Mouse (Mus musculus) myocyte (in vitro differentiated cells): Measurements from ENCODE around the gene Asb3. TPM values are rescaled to one million over a fixed set of nuclear protein-coding genes. Genes with fewer than 3 reads are reported as not detected.
"Not testable (repeated sequence)": the region's sequence is repeated elsewhere in the genome, so short reads cannot be mapped to it uniquely, and the experiment has no call there.

Experiments
- H3K27me3 ChIP-seq: one replicate; pipeline ENCODE4 v1.6.1; 2011; ENCODE audit not compliant: control insufficient read depth, insufficient read depth, insufficient read length
- H3K36me3 ChIP-seq: one replicate; pipeline ENCODE4 v1.6.1; 2011; ENCODE audit not compliant: control insufficient read depth, insufficient read depth
- H3K4me2 ChIP-seq: one replicate; pipeline ENCODE4 v1.6.1; 2011; ENCODE audit warnings: low read depth, control low read depth
- H3K4me3 ChIP-seq: one replicate; pipeline ENCODE4 v1.5.1; 2011; ENCODE audit warnings: mild to moderate bottlenecking, control low read depth, moderate library complexity
- H3K79me2 ChIP-seq: one replicate; pipeline ENCODE4 v1.6.1; 2011; ENCODE audit not compliant: control insufficient read depth, insufficient read depth
- H3ac ChIP-seq: one replicate; pipeline ENCODE4 v1.6.1; 2011; ENCODE audit not compliant: control insufficient read depth, insufficient read length
- CEBPB ChIP-seq: IDR thresholded peaks from 2 replicates; pipeline ENCODE4 v1.6.1; 2011; ENCODE audit warnings: mild to moderate bottlenecking, moderate library complexity; ENCODE audit not compliant: poor library complexity, insufficient read depth, severe bottlenecking
- E2F4 ChIP-seq: IDR thresholded peaks from one replicate; pipeline ENCODE4 v1.6.1; 2011; ENCODE audit warnings: mild to moderate bottlenecking, control low read depth, moderate library complexity; ENCODE audit not compliant: insufficient read depth
- MAX ChIP-seq: IDR thresholded peaks from one replicate; pipeline ENCODE4 v1.6.1; 2011; ENCODE audit warnings: low read depth, mild to moderate bottlenecking, control low read depth
- MYOD1 ChIP-seq, 3 experiments: IDR thresholded peaks; one replicate each; pipeline ENCODE4 v1.6.1; 2011; ENCODE audit warnings: control low read depth in 2 of 3, low read depth in 2 of 3, mild to moderate bottlenecking in 2 of 3, moderate library complexity in 1 of 3; ENCODE audit not compliant: insufficient read length in 2 of 3, control insufficient read depth in 1 of 3
- MYOG ChIP-seq, 3 experiments: IDR thresholded peaks; one replicate each; pipeline ENCODE4 v1.6.1; 2011; ENCODE audit warnings: control low read depth in 2 of 3, low read depth in 2 of 3, mild to moderate bottlenecking in 2 of 3; ENCODE audit not compliant: insufficient read length in 2 of 3, control insufficient read depth in 1 of 3, insufficient read depth in 1 of 3
- POLR2A ChIP-seq: IDR thresholded peaks from one replicate; pipeline ENCODE4 v1.6.1; 2011; ENCODE audit warnings: low read depth, mild to moderate bottlenecking, control low read depth, moderate library complexity; ENCODE audit not compliant: insufficient read length
- POLR2AphosphoS2 ChIP-seq: IDR thresholded peaks from one replicate; pipeline ENCODE4 v1.6.1; 2011; ENCODE audit warnings: low read depth, control low read depth; ENCODE audit not compliant: insufficient read length
- REST ChIP-seq: IDR thresholded peaks from one replicate; pipeline ENCODE4 v1.6.1; 2011; ENCODE audit warnings: mild to moderate bottlenecking, control low read depth, moderate library complexity; ENCODE audit not compliant: insufficient read depth, insufficient read length
- SRF ChIP-seq: IDR thresholded peaks from one replicate; pipeline ENCODE4 v1.6.1; 2011; ENCODE audit warnings: low read depth; ENCODE audit not compliant: control insufficient read depth, insufficient read length
- TCF12 ChIP-seq: IDR thresholded peaks from one replicate; pipeline ENCODE4 v1.6.1; 2011; ENCODE audit warnings: mild to moderate bottlenecking, control low read depth; ENCODE audit not compliant: poor library complexity, insufficient read depth, severe bottlenecking
- TCF3 ChIP-seq: IDR thresholded peaks from one replicate; pipeline ENCODE4 v1.6.1; 2011; ENCODE audit warnings: low read depth, control low read depth; ENCODE audit not compliant: insufficient read length
- USF1 ChIP-seq: IDR thresholded peaks from one replicate; pipeline ENCODE4 v1.6.1; 2011; ENCODE audit warnings: low read depth, mild to moderate bottlenecking, control low read depth, moderate library complexity
- polyA plus RNA-seq: library from polyadenylated mRNA; unstranded; fragments of >200 nt; fragmentation: generic; extraction: Trizol; gene quantifications from one replicate; pipeline ENCODE4 v1.2.1, GENCODE M21; 2012; ENCODE audit warnings: missing spikeins

Asb3 gene
- polyA plus RNA-seq, 1 experiment, result 8.2 TPM

DNA sequence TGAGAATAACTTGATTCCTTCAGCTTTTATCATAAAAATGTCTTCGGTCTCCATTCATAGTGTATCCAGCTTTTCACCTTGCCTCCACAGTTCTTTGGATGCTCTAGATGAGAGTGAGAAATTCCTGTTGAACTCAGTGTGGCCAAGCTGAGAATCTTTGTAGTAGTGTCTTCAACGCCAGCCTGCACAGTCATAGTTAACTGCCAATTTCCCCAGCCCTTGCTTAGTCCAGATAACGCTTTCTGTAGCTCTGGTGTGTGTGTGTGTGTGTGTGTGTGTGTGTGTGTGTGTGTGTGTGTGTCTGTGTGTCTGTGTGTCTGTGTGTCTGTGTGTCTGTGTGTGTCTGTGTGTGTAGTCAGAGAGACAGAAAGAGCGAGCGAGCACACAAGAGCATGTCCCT, 220.1 kb downstream of the Asb3 start:
- Histone ChIP-seq H3K79me2 (no peaks in the 10 kb centered on the region), H3K4me3 (no peak overlapping the region), H3K27me3 (no peaks in the 10 kb centered on the region), H3ac (no peak overlapping the region), H3K4me2 (no peak overlapping the region), H3K36me3 (no peaks in the 10 kb centered on the region)
- TF ChIP-seq MYOD1 (IDR thresholded peaks at IDR 0.05; ENCODE audit: control insufficient read depth in 1 of 3, insufficient read length in 2 of 3, low read depth in 2 of 3) (no peak), POLR2A (no peak), USF1 (no peak), TCF3 (no peak), E2F4 (no peak), SRF (no peak), MAX (no peak), REST (no peak), POLR2AphosphoS2 (no peak), CEBPB (no peak), MYOG (IDR thresholded peaks at IDR 0.05; ENCODE audit: control insufficient read depth in 1 of 3, insufficient read depth in 1 of 3, insufficient read length in 2 of 3, low read depth in 2 of 3) (no peak), TCF12 (no peak)

DNA sequence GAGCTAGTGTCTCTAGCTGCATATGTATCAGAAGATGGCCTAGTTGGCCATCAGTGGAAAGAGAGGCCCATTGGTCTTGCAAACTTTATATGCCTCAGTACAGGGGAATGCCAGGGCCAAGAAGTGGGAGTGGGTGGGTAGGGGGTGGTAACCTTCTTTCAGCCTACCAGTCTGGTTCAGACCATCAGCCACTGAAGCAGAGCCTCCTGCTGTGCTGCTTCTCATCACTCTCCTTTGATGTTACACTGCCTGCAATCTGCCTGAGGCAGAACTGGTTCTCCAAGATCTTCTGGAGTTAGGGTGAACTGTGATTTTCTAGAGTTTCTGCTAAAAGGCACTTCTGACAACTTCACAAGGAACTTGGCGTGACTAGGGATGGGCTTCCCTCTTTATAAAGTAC, 241.7 kb downstream of the Asb3 start:
- H3K36me3 ChIP-seq, H3K4me2 ChIP-seq, H3ac ChIP-seq, H3K27me3 ChIP-seq, H3K4me3 ChIP-seq, H3K79me2 ChIP-seq: not testable (repeated sequence)

DNA sequence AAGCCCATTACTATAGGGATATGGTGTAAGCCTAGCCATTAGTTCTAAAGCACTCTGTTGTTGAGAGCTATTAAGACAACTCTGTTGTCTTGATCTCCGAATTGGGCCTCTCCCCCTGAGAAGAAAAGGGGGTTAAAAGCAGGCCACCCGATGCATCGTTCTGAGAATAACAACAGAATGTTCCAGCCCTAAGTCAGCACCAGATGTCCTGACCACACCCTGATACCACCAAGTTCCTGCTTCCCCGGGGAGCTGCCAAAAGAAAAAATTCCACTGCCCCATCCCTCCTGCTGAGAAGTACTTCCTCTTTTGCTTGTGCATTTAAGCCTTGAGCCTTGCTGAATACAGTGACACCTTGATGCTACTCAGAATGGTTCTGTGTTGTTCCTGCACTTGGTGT, 248.5 kb downstream of the Asb3 start:
- not testable (repeated sequence) for H3K27me3 ChIP-seq, H3K36me3 ChIP-seq, H3K4me2 ChIP-seq, H3ac ChIP-seq, H3K79me2 ChIP-seq, H3K4me3 ChIP-seq

DNA sequence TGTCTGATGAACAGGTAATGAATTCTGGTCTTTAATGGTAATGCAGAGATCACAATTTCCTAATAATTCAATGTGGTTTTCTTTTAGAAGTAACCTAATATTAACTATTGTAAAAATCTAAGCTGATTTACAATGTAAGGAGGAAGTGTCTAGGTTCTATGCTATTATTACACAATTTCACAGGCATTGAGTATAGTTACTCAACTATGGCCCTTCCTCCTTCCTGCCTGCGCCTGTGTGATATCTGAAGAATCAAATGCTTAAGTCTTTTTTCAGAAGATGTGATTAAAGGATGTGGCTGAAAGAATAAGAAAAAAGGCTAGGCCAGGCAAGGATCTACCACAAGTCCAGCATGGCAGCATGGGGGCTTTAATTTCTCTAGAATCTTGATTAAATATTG, 249.6 kb downstream of the Asb3 start:
- not testable (repeated sequence) for H3K4me3 ChIP-seq, H3K36me3 ChIP-seq, H3K79me2 ChIP-seq, H3K27me3 ChIP-seq, H3K4me2 ChIP-seq, H3ac ChIP-seq

DNA sequence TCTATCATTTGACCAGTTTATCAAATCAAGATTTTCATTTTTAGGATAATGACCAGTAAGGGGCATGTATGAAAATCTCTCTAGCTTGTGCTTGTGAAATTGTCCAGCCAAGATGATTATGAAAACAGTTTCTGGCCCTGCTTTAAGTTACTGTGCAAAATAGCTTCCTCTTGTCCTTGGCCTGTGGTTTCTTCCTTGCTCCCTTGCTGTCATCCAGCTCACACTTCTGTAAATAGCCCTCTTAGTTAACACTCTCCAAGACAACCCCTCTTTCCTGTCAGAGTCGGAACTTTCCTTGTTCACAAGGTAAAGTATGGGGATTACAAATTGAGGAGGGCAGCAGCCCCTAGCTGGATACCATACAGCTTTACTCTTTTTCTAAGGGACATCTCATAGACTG, 253.2 kb downstream of the Asb3 start:
- H3ac ChIP-seq, H3K36me3 ChIP-seq, H3K4me2 ChIP-seq, H3K79me2 ChIP-seq, H3K4me3 ChIP-seq, H3K27me3 ChIP-seq: not testable (repeated sequence)

Other genes starting within 250 kb of the Asb3 start
- gene Acyp2, start 235.8 kb upstream of the Asb3 start, polyA plus RNA-seq, result 7.5 TPM
- 15.9 TPM for gene Psme4, start 113.7 kb upstream of the Asb3 start, polyA plus RNA-seq
- not detected for gene Gpr75, start 58 bp upstream of the Asb3 start, polyA plus RNA-seq
- gene Erlec1, start 68.9 kb downstream of the Asb3 start, polyA plus RNA-seq, result 16.3 TPM
- 8.0 TPM for gene Chac2, start 100.9 kb downstream of the Asb3 start, polyA plus RNA-seq